Mouse (Mus musculus) bone marrow macrophage, adult 2 months (primary cell): ENCODE measurements around the gene Cdk2.

ENCODE experiments used
- CTCF ChIP-seq: IDR thresholded peaks from 2 replicates; pipeline ENCODE4 v1.5.1; 2012; ENCODE audit warnings: low read depth, mild to moderate bottlenecking, low read length, moderate library complexity
- POLR2A ChIP-seq: IDR thresholded peaks from 2 replicates; pipeline ENCODE4 v1.6.1; 2012; ENCODE audit warnings: mild to moderate bottlenecking, low read depth, low read length, borderline replicate concordance

GRCm38 (mm10) chr10:128699611-128700010 lies 5.2 kb downstream of the Cdk2 start:
- TF ChIP-seq CTCF (no peak), POLR2A (no peak)
